Mouse (Mus musculus) stomach, embryonic 14.5 days (tissue): ENCODE data around the gene Pradc1. TPM values are rescaled to one million over a fixed set of nuclear protein-coding genes. Genes with fewer than 3 reads are reported as not detected.

Source experiments
- ATAC-seq: fragments of 200-750 bp; cut with Nextera tagmentation; 2 replicates; pipeline ENCODE4 v1.8.0; 2017; ENCODE audit warnings: low read depth, moderate TSS enrichment; ENCODE audit not compliant: insufficient number of reproducible peaks, insufficient read depth, low FRiP score
- H3K27ac ChIP-seq: fragments of 300-500 bp; sonication (generic); 2 replicates; pipeline ENCODE4 v1.5.1; 2014; ENCODE audit warnings: mild to moderate bottlenecking, low read length, moderate library complexity, mixed read lengths
- H3K27me3 ChIP-seq: fragments of 300-500 bp; sonication (generic); 2 replicates; pipeline ENCODE4 v1.6.1; 2014; ENCODE audit warnings: low read length, control low read depth, mixed read lengths; ENCODE audit not compliant: control insufficient read depth, insufficient read depth
- H3K36me3 ChIP-seq: fragments of 300-500 bp; sonication (generic); 2 replicates; pipeline ENCODE4 v1.6.1; 2014; ENCODE audit warnings: mild to moderate bottlenecking, control low read depth, low read length, moderate library complexity, mixed read lengths; ENCODE audit not compliant: control insufficient read depth, insufficient read depth
- H3K4me1 ChIP-seq: fragments of 300-500 bp; sonication (generic); 2 replicates; pipeline ENCODE4 v1.6.1; 2014; ENCODE audit warnings: low read length, control low read depth, mixed read lengths; ENCODE audit not compliant: control insufficient read depth, insufficient read depth
- H3K4me2 ChIP-seq: fragments of 300-500 bp; sonication (generic); replicated peaks from 2 replicates; pipeline ENCODE4 v1.6.1; 2014; ENCODE audit warnings: low read depth, low read length, control low read depth
- H3K4me3 ChIP-seq: fragments of 300-500 bp; sonication (generic); 2 replicates; pipeline ENCODE4 v1.5.1; 2014; ENCODE audit warnings: low read depth, low read length, control low read depth
- H3K9ac ChIP-seq: fragments of 300-500 bp; sonication (generic); replicated peaks from 2 replicates; pipeline ENCODE4 v1.6.1; 2014; ENCODE audit warnings: low read depth, mild to moderate bottlenecking, control low read depth, low read length, moderate library complexity, mixed read lengths
- H3K9me3 ChIP-seq: fragments of 300-500 bp; sonication (generic); 2 replicates; pipeline ENCODE4 v1.6.1; 2016; ENCODE audit warnings: low read depth, low read length, control low read depth; ENCODE audit not compliant: control insufficient read depth
- WGBS: fragments of 180-500 bp; shearing (Covaris S2); extraction: QIAGEN DNeasy Blood & Tissue Kit; methylation state at CpG from one replicate; pipeline ENCODE4 v1.1.7; 2014; 5-methylcytosine and 5-hydroxymethylcytosine counted together
- polyA plus RNA-seq: library from polyadenylated mRNA; unstranded; fragments of >200 nt; fragmentation: Nextera tagmentation; extraction: Ambion mirVana; gene quantifications from 2 replicates; pipeline ENCODE4 v1.2.1, GENCODE M21; 2014

The Pradc1 gene
- polyA plus RNA-seq, 1 experiment from 2014 or later = 25.2 TPM

- Histone ChIP-seq H3K9ac (no peak overlapping the region), H3K27me3 (peaks cover 2% of the 10 kb centered on the region; the same call in 1 of the 2 replicates), H3K9me3 (no peaks in the 10 kb centered on the region), H3K27ac (no peak overlapping the region), H3K4me1 (no peaks in the 10 kb centered on the region), H3K36me3 (no peaks in the 10 kb centered on the region), H3K4me3 (no peak overlapping the region), H3K4me2 (no peak overlapping the region)
- no peak for ATAC-seq
- WGBS = 51% methylated on average over 2 of the region's 2 CpGs
These were observed 49.2 kb downstream of the Pradc1 start for GRCm38 (mm10) chr6:85402613-85403012.

- Histone ChIP-seq H3K27me3 (no peaks in the 10 kb centered on the region), H3K9ac (no peak overlapping the region), H3K36me3 (no peaks in the 10 kb centered on the region), H3K4me2 (no peak overlapping the region), H3K27ac (no peak overlapping the region), H3K4me3 (no peak overlapping the region), H3K9me3 (no peaks in the 10 kb centered on the region), H3K4me1 (no peaks in the 10 kb centered on the region)
- no peak for ATAC-seq
- WGBS = 18% methylated on average over 5 of the region's 5 CpGs
These were observed 52.1 kb downstream of the Pradc1 start for GRCm38 (mm10) chr6:85399715-85400114.

- no peak for ATAC-seq
These were observed 54.6 kb downstream of the Pradc1 start for GRCm38 (mm10) chr6:85397165-85397564.

More at GRCm38 (mm10) chr6:85397165-85397564, 54.6 kb downstream of the Pradc1 start:
- Histone ChIP-seq H3K27me3 (no peaks in the 10 kb centered on the region), H3K9ac (no peak overlapping the region), H3K9me3 (no peaks in the 10 kb centered on the region), H3K36me3 (no peaks in the 10 kb centered on the region), H3K4me2 (no peak overlapping the region), H3K4me3 (no peak overlapping the region), H3K27ac (no peak overlapping the region), H3K4me1 (no peaks in the 10 kb centered on the region)
- WGBS = 18% methylated on average over 1 of the region's 1 CpGs

Other genes starting within 250 kb of the Pradc1 start
- 13.0 and 14.0 TPM in 2 replicates for gene Sfxn5, start 118.5 kb downstream of the Pradc1 start, polyA plus RNA-seq
- 8.1 and 8.3 TPM in 2 replicates for gene Rab11fip5, start 77.3 kb downstream of the Pradc1 start, polyA plus RNA-seq
- gene Noto, start 28.1 kb downstream of the Pradc1 start, polyA plus RNA-seq = not detected in 2 replicates
- gene Smyd5, start 20.0 kb downstream of the Pradc1 start, polyA plus RNA-seq = 43.6 and 45.8 TPM in 2 replicates
- 433 and 457 TPM in 2 replicates for gene Cct7, start 456 bp downstream of the Pradc1 start, polyA plus RNA-seq
- 0.36 and 0.42 TPM in 2 replicates for gene Fbxo41, start 51.0 kb upstream of the Pradc1 start, polyA plus RNA-seq
- not detected in 2 replicates for gene Egr4, start 61.6 kb upstream of the Pradc1 start, polyA plus RNA-seq
- 8.8 and 8.9 TPM in 2 replicates for gene Alms1, start 135.6 kb upstream of the Pradc1 start, polyA plus RNA-seq